Mouse (Mus musculus): ENCODE measurements at regions not wholly inside any gene's neighbourhood (a gene's known extent, or its start where the extent isn't known, plus 50 kb on each side); places are given as distances from the start of the nearest gene placed in this dataset.
A peak's percentile ranks its signal among the peaks of the same experiment; 100 is the strongest.

DNA sequence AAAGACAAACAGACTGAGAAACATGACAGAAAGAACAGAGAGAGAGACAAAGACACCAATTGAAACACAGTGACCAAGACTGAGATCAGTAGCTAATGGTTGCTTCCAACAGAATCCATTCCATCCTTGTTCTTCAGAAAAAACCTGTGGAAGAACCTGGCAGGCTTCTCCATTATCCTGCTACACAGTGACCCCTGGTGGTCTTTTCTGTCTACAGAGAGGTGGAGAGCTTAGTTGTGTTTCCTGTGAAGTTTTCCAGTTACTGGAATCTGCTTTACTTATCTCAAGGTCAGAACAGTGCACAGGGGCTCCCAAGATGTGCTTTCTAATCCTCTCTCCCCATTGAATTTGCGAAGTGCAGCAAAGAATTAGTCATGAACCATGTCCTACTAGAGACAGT lies 339.1 kb upstream of the Msl3l2 start:
- no peaks in the 10 kb centered on the region for H3K4me1 ChIP-seq
- no peaks in the 10 kb centered on the region for H3K36me3 ChIP-seq
- peak; percentile 32 for DNase-seq (ENCODE audit: low spot score)
- no peaks in the 10 kb centered on the region for H3K9me3 ChIP-seq (replicated peaks)
- no peak overlapping the region for H3K4me3 ChIP-seq
- no peak overlapping the region for H3K27ac ChIP-seq (replicated peaks)
- no peaks in the 10 kb centered on the region for H3K27me3 ChIP-seq (ENCODE audit: low read depth, poor library complexity, severe bottlenecking)
- 70% methylated on average over 1 of the region's 1 CpGs for WGBS

DNA sequence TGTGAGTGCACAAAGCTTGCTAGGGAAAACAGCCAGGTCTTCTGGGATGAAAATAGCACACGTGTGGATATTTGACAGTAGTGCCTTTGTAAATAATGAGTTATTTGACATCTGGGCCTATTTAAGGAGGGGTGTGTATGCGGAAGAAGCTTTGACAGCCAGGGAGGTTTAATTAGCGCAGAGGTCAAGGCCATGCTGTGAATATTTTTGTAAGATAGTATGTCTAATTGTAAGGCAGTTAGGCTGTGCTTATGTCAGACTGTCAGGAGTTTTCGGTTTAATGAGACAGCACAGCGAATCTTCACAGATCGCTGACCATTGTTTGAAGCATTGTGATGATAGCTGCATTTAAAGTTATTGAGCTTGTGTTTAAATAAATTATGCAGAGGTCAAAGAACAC lies 337.1 kb upstream of the Msl3l2 start:
- 68% methylated on average over 6 of the region's 6 CpGs for whole genome bisulfite sequencing
- Histone ChIP-seq H3K27ac (replicated peaks) (no peak overlapping the region), H3K36me3 (no peaks in the 10 kb centered on the region), H3K4me3 (no peak overlapping the region), H3K4me1 (no peaks in the 10 kb centered on the region), H3K27me3 (ENCODE audit: low read depth, poor library complexity, severe bottlenecking) (no peaks in the 10 kb centered on the region), H3K9me3 (replicated peaks) (no peaks in the 10 kb centered on the region)
- DNase-seq (ENCODE audit: low spot score), result no peak

DNA sequence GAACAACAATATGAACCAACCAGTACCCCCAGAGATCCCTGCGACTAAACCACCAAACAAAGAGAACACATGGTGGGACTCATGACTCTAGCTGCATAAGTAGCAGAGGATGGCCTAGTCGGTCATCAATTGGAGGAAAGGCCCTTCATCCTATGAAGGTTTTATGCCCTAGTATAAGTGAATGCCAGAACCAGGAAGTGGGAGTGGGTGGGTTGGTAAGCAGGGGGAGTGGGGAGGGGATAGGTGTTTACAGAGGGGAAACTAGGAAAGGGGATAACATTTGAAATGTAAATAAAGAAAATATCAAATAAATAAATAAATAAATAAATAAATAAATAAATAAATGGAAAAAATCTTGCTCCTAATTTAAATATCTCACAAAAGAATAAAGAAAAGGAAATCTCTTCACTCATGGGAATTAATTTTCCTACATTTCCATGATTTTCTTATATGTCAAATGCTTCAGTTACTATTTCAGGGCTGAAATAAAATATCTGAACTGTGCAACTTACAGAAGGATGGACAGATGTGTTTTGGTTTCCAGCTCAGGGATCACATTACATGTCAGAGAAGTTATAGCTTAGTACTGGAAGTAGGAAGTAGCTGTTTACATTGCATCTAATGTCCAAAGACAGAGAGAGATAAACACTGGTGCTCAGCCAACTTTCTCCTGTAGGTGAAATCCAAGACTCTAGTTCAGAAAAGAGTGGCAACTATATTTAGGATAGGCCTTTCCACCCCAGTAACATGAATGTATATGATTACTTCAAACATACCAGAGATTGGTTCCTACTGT lies 323.8 kb upstream of the Msl3l2 start:
- WGBS, result 91% methylated on average over 2 of the region's 2 CpGs

GRCm38 (mm10) chr10:55813966-55814365 lies 292.8 kb upstream of the Msl3l2 start:
- no peaks in the 10 kb centered on the region for H3K4me1 ChIP-seq
- H3K36me3 ChIP-seq, result no peaks in the 10 kb centered on the region
- 78% methylated on average over 2 of the region's 2 CpGs for WGBS
- H3K27ac ChIP-seq (replicated peaks), result no peak overlapping the region
- peak; percentile 12 for DNase-seq (ENCODE audit: low spot score)
- H3K9me3 ChIP-seq (replicated peaks), result no peaks in the 10 kb centered on the region
- H3K27me3 ChIP-seq (ENCODE audit: low read depth, poor library complexity, severe bottlenecking), result no peaks in the 10 kb centered on the region
- no peak overlapping the region for H3K4me3 ChIP-seq

More for the DNA sequence above, 323.8 kb upstream of the Msl3l2 start:
- no peak for DNase-seq (ENCODE audit: low spot score)
- H3K9me3 ChIP-seq (replicated peaks), result no peaks in the 10 kb centered on the region
- no peaks in the 10 kb centered on the region for H3K36me3 ChIP-seq
- no peaks in the 10 kb centered on the region for H3K27me3 ChIP-seq (ENCODE audit: low read depth, poor library complexity, severe bottlenecking)
- no peak overlapping the region for H3K4me3 ChIP-seq
- H3K4me1 ChIP-seq, result no peaks in the 10 kb centered on the region
- H3K27ac ChIP-seq (replicated peaks), result no peak overlapping the region

GRCm38 (mm10) chr10:55851361-55851760 lies 255.4 kb upstream of the Msl3l2 start:
- H3K27ac ChIP-seq (replicated peaks), result no peak overlapping the region
- no peaks in the 10 kb centered on the region for H3K36me3 ChIP-seq
- H3K9me3 ChIP-seq (replicated peaks), result no peaks in the 10 kb centered on the region
- DNase-seq (ENCODE audit: low spot score), result no peak
- H3K4me3 ChIP-seq, result no peak overlapping the region
- H3K27me3 ChIP-seq (ENCODE audit: low read depth, poor library complexity, severe bottlenecking), result no peaks in the 10 kb centered on the region
- H3K4me1 ChIP-seq, result no peaks in the 10 kb centered on the region
- WGBS, result 89% methylated on average over 2 of the region's 2 CpGs

- no peak for DNase-seq (ENCODE audit: low spot score)
- Histone ChIP-seq H3K36me3 (no peaks in the 10 kb centered on the region), H3K27me3 (ENCODE audit: low read depth, poor library complexity, severe bottlenecking) (no peaks in the 10 kb centered on the region), H3K9me3 (replicated peaks) (no peaks in the 10 kb centered on the region), H3K27ac (replicated peaks) (no peak overlapping the region), H3K4me3 (no peak overlapping the region), H3K4me1 (no peaks in the 10 kb centered on the region)
- 88% methylated on average over 3 of the region's 3 CpGs for WGBS
Measured at GRCm38 (mm10) chr10:55892606-55893005, 214.1 kb upstream of the Msl3l2 start.

DNA sequence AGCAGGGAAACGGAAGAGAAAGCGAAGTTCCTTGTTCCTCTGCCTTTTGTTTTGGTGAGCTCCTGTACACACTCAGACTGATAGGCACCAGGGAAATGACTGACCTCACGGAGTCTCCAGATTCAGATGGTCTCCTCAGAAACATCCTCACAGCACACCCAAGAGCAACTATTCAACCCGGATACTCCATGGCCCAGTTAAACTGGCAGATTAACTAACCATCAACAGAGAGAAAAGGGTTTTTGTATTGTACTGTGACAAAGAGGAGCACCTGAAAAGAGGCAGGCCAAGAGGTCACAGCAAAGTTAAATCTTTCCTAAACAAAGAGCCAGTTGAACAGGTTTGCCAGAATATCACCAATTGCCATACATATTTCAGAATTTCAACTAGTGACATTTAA lies 177.6 kb upstream of the Msl3l2 start:
- DNase-seq (ENCODE audit: low spot score), result no peak
- 31% methylated on average over 4 of the region's 4 CpGs for WGBS

DNA sequence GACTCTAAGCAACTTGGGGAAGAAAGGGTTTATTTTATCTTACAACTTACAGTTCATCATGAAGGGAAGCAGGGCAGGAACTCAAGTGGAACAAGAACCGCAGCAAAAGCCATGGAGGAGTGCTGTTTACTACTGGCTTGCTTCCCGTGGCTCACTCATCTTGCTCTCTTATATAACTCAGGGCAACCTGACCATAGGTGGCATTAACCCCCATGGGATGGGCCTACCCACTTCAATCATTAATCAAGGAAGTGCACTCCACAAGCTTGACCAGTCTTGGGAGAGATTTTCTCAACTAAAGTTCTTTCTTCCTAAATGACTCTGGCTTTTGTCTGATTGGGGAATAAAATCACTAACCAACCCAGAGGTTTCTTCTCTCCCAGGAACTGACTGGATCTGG lies 172.7 kb upstream of the Msl3l2 start:
- DNase-seq (ENCODE audit: low spot score), result no peak
- H3K27ac ChIP-seq (replicated peaks), result no peak overlapping the region
- no peak overlapping the region for H3K4me3 ChIP-seq
- WGBS, result 60% methylated on average over 2 of the region's 2 CpGs
- no peaks in the 10 kb centered on the region for H3K36me3 ChIP-seq
- no peaks in the 10 kb centered on the region for H3K9me3 ChIP-seq (replicated peaks)
- peaks cover 3% of the 10 kb centered on the region; the same call in 1 of the 2 replicates for H3K4me1 ChIP-seq
- H3K27me3 ChIP-seq (ENCODE audit: low read depth, poor library complexity, severe bottlenecking), result no peaks in the 10 kb centered on the region

More for the DNA sequence above, 177.6 kb upstream of the Msl3l2 start:
- no peaks in the 10 kb centered on the region for H3K36me3 ChIP-seq
- peaks cover 6% of the 10 kb centered on the region for H3K4me1 ChIP-seq
- no peaks in the 10 kb centered on the region for H3K27me3 ChIP-seq (ENCODE audit: low read depth, poor library complexity, severe bottlenecking)
- H3K4me3 ChIP-seq, result no peak overlapping the region
- no peaks in the 10 kb centered on the region for H3K9me3 ChIP-seq (replicated peaks)
- no peak overlapping the region for H3K27ac ChIP-seq (replicated peaks)

GRCm38 (mm10) chr10:55935447-55935846 lies 171.3 kb upstream of the Msl3l2 start:
- Histone ChIP-seq H3K27me3 (ENCODE audit: low read depth, poor library complexity, severe bottlenecking) (no peaks in the 10 kb centered on the region), H3K4me1 (no peaks in the 10 kb centered on the region), H3K9me3 (replicated peaks) (no peaks in the 10 kb centered on the region), H3K27ac (replicated peaks) (no peak overlapping the region), H3K4me3 (no peak overlapping the region), H3K36me3 (no peaks in the 10 kb centered on the region)
- DNase-seq (ENCODE audit: low spot score), result no peak
- 91% methylated on average over 2 of the region's 2 CpGs for WGBS

DNA sequence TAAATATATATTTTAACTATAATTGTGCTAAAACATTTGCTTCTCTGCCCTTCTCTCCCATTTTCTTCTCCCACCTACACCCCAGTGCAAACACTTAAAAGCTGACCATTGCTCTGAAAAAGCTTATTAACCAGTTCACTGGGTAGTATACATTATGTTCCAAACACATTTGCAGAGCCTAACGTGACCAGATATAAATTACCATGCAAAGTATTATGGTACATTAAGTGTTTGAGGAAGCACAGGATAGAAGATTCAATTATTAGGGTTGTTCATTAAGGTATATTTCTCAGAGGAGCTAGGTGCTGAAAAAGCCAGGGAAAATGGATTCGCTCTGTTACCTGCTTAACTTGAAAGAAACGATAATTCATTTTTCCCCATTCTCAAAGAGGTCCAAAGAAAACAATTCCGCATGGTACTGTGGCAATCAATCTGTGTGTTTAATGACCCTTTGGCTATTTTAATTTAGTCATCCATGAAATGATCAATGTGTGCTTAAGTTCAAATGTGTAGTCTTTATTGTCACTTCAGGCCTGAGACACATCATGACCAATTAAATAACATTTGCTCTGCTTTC lies 144.0 kb upstream of the Msl3l2 start:
- no peaks in the 10 kb centered on the region for H3K36me3 ChIP-seq
- H3K9me3 ChIP-seq (replicated peaks), result no peaks in the 10 kb centered on the region
- WGBS, result 92% methylated on average over 4 of the region's 4 CpGs
- no peak overlapping the region for H3K4me3 ChIP-seq
- no peak for DNase-seq (ENCODE audit: low spot score)
- no peaks in the 10 kb centered on the region for H3K4me1 ChIP-seq
- no peak overlapping the region for H3K27ac ChIP-seq (replicated peaks)
- H3K27me3 ChIP-seq (ENCODE audit: low read depth, poor library complexity, severe bottlenecking), result no peaks in the 10 kb centered on the region
